Mouse (Mus musculus) kidney, embryonic 14.5 days (tissue): ENCODE measurements around the gene BC035044. TPM values are rescaled to one million over a fixed set of nuclear protein-coding genes. Genes with fewer than 3 reads are reported as not detected.
"Not testable (repeated sequence)": the region's sequence is repeated elsewhere in the genome, so short reads cannot be mapped to it uniquely, and the experiment has no call there.

Source experiments
- ATAC-seq: fragments of 200-750 bp; cut with Nextera tagmentation; 2 replicates; pipeline ENCODE4 v1.8.0; 2017; ENCODE audit warnings: moderate number of reproducible peaks, mild to moderate bottlenecking, moderate TSS enrichment, moderate library complexity; ENCODE audit not compliant: low FRiP score, low TSS enrichment
- H3K27ac ChIP-seq: fragments of 300-500 bp; sonication (generic); 2 replicates; pipeline ENCODE4 v1.5.1; 2014; ENCODE audit warnings: low read depth, mild to moderate bottlenecking, low read length, moderate library complexity, mixed read lengths
- H3K27me3 ChIP-seq: fragments of 300-500 bp; sonication (generic); 2 replicates; pipeline ENCODE4 v1.6.1; 2014; ENCODE audit warnings: mild to moderate bottlenecking, low read length; ENCODE audit not compliant: control insufficient read depth, insufficient read depth
- H3K36me3 ChIP-seq: fragments of 300-500 bp; sonication (generic); 2 replicates; pipeline ENCODE4 v1.6.1; 2014; ENCODE audit warnings: low read length, mixed read lengths; ENCODE audit not compliant: control insufficient read depth, insufficient read depth
- H3K4me1 ChIP-seq: fragments of 300-500 bp; sonication (generic); 2 replicates; pipeline ENCODE4 v1.6.1; 2014; ENCODE audit warnings: low read length, mixed read lengths; ENCODE audit not compliant: control insufficient read depth, insufficient read depth
- H3K4me2 ChIP-seq: fragments of 300-500 bp; sonication (generic); replicated peaks from 2 replicates; pipeline ENCODE4 v1.6.1; 2014; ENCODE audit warnings: low read depth, mild to moderate bottlenecking, low read length
- H3K4me3 ChIP-seq: fragments of 300-500 bp; sonication (generic); 2 replicates; pipeline ENCODE4 v1.5.1; 2014; ENCODE audit warnings: mild to moderate bottlenecking, low read length
- H3K9ac ChIP-seq: fragments of 300-500 bp; sonication (generic); 2 replicates; pipeline ENCODE4 v1.6.1; 2014; ENCODE audit warnings: low read depth, mild to moderate bottlenecking, low read length, moderate library complexity
- H3K9me3 ChIP-seq: fragments of 300-500 bp; sonication (generic); 2 replicates; pipeline ENCODE4 v1.6.1; 2016; ENCODE audit warnings: low read length; ENCODE audit not compliant: control insufficient read depth
- WGBS: fragments of 180-500 bp; shearing (Covaris S2); extraction: QIAGEN DNeasy Blood & Tissue Kit; methylation state at CpG from one replicate; pipeline ENCODE4 v1.1.7; 2014; 5-methylcytosine and 5-hydroxymethylcytosine counted together
- microRNA-seq: library from miRNA; unstranded; fragments of <30 nt; microRNA quantifications from one replicate; pipeline ENCODE4, GENCODE M21; 2016
- polyA plus RNA-seq: library from polyadenylated mRNA; unstranded; fragments of >200 nt; fragmentation: Nextera tagmentation; extraction: Ambion mirVana; gene quantifications from 2 replicates; pipeline ENCODE4 v1.2.1, GENCODE M21; 2014

Gene BC035044
- polyA plus RNA-seq, 1 experiment from 2014 or later, result 0.76 TPM

GRCm38 (mm10) chr6:128800696-128801095 lies 90.2 kb downstream of the BC035044 start:
- not testable (repeated sequence) for H3K9me3 ChIP-seq, H3K36me3 ChIP-seq, H3K27ac ChIP-seq, H3K4me2 ChIP-seq, H3K4me3 ChIP-seq, ATAC-seq, H3K27me3 ChIP-seq, H3K4me1 ChIP-seq, H3K9ac ChIP-seq
- 84% methylated on average over 5 of the region's 5 CpGs for WGBS

- Histone ChIP-seq H3K27ac (no peak overlapping the region), H3K9me3 (no peaks in the 10 kb centered on the region), H3K36me3 (no peaks in the 10 kb centered on the region), H3K9ac (peak overlapping the region; percentile 40; the same call in 1 of the 2 replicates), H3K4me1 (peaks cover 6% of the 10 kb centered on the region; the same call in 1 of the 2 replicates), H3K27me3 (no peaks in the 10 kb centered on the region), H3K4me2 (peak overlapping the region; percentile 41), H3K4me3 (peak overlapping the region; percentile 62)
- 25% methylated on average over 7 of the region's 7 CpGs for WGBS
- ATAC-seq, result no peak
Observed at GRCm38 (mm10) chr6:128799896-128800270, 91.0 kb downstream of the BC035044 start.

- H3K36me3 ChIP-seq, H3K9me3 ChIP-seq, H3K27me3 ChIP-seq, H3K4me1 ChIP-seq: not testable (repeated sequence)
- under 1% methylated on average over 48 of the region's 49 CpGs for WGBS
- Histone ChIP-seq H3K4me3 (peak overlapping the region; percentile 62), H3K4me2 (peak overlapping the region; percentile 49), H3K27ac (peak overlapping the region; percentile 81; the same call in 1 of the 2 replicates), H3K9ac (peak overlapping the region; percentile 61)
- ATAC-seq, result peak; percentile 68
Observed at GRCm38 (mm10) chr6:128799144-128799895, 91.6 kb downstream of the BC035044 start.

Small RNAs within 50 kb of the gene (microRNA-seq; reads per million reads assigned to microRNA genes)
- not detected for gene Gm27336

Other genes with a start within 250 kb of the BC035044 start
- 0.11 TPM in 1 of 2 replicates, not detected in the other for gene Clec2h, start 228.7 kb downstream of the BC035044 start, polyA plus RNA-seq
- gene Klrb1, start 168.1 kb downstream of the BC035044 start, polyA plus RNA-seq, result not detected in 2 replicates
- gene Klrb1c, start 101.9 kb downstream of the BC035044 start, polyA plus RNA-seq, result 0.61 TPM in 1 of 2 replicates, not detected in the other
- gene Gm44511, start 64.8 kb downstream of the BC035044 start, polyA plus RNA-seq, result not detected in 2 replicates
- gene Klrb1b, start 64.8 kb downstream of the BC035044 start, polyA plus RNA-seq, result not detected in 2 replicates
- gene Clec2i, start 3.5 kb downstream of the BC035044 start, polyA plus RNA-seq, result 0.23 TPM in 1 of 2 replicates, not detected in the other
- gene Clec2g, start 43.3 kb upstream of the BC035044 start, polyA plus RNA-seq, result not detected in 2 replicates
- 0.28 TPM in 1 of 2 replicates, not detected in the other for gene Klrb1f, start 154.8 kb upstream of the BC035044 start, polyA plus RNA-seq
- not detected in 2 replicates for gene Clec2e, start 209.8 kb upstream of the BC035044 start, polyA plus RNA-seq